8 mouse cellular contexts compared by ENCODE assay signal in genomic region chr10:80677942-80678436, GRCm38 (mm10). TPM values are rescaled to one million over a fixed set of nuclear protein-coding genes. Genes with fewer than 3 reads are reported as not detected.
A peak's percentile ranks its signal among the peaks of the same experiment; 100 is the strongest.
DNase-seq lines count a peak whose midpoint lies in the region; ATAC-seq and TF ChIP-seq lines count a peak whose summit lies in the region.

TSS of gene Mknk2 (minus strand) at chr10:80678112.

- peaks cover 2% of the 10 kb centered on the region; the same call in 1 of the 2 replicates for H3K36me3 ChIP-seq in ES-E14 (ENCODE audit: control insufficient read depth, insufficient read depth, low read length, poor library complexity, severe bottlenecking)
- no peaks in the 10 kb centered on the region for H3K36me3 ChIP-seq in forebrain, embryonic 16.5 days (ENCODE audit: control insufficient read depth, insufficient read depth)
- peaks cover 9% of the 10 kb centered on the region for H3K36me3 ChIP-seq in liver, postnatal 0 days (replicated peaks; ENCODE audit: insufficient read depth, low read length)
- H3K36me3 ChIP-seq in neural tube, embryonic 15.5 days: no peaks in the 10 kb centered on the region; the same call in 1 of the 2 replicates
- H3K36me3 ChIP-seq in thymus, adult 2 months (ENCODE audit: control insufficient read depth, insufficient read depth, low read length): no peaks in the 10 kb centered on the region

- peak within 1 kb of the TSS; percentile 84 for H3K9ac ChIP-seq in ES-E14 (ENCODE audit: insufficient read depth, low read depth, low read length, poor library complexity, severe bottlenecking)
- peak within 1 kb of the TSS; percentile 72 for H3K9ac ChIP-seq in forebrain, embryonic 16.5 days (replicated peaks; ENCODE audit: low read depth, low read length)
- peak within 1 kb of the TSS; percentile 82 for H3K9ac ChIP-seq in liver, postnatal 0 days (replicated peaks)
- peak within 1 kb of the TSS; percentile 82 for H3K9ac ChIP-seq in neural tube, embryonic 15.5 days (replicated peaks)

- WGBS in forebrain, embryonic 16.5 days: 8% methylated on average over 8 of the region's 8 CpGs
- 7% methylated on average over 8 of the region's 8 CpGs for WGBS in liver, postnatal 0 days (ENCODE audit: insufficient replicate concordance)
- 21% methylated on average over 8 of the region's 8 CpGs for WGBS in neural tube, embryonic 15.5 days
- WGBS in thymus, adult 2 months: 0% methylated on average over 8 of the region's 8 CpGs

- peaks cover 9 to 31% of the 10 kb centered on the region in 2 experiments for H3K4me1 ChIP-seq in ES-E14 (ENCODE audit: control insufficient read depth in 2 of 2, insufficient read depth in 2 of 2, low read length in 2 of 2, poor library complexity in 1 of 2)
- peaks cover 51% of the 10 kb centered on the region for H3K4me1 ChIP-seq in forebrain, embryonic 16.5 days (replicated peaks; ENCODE audit: control insufficient read depth, insufficient read depth, low read length)
- peaks cover 54% of the 10 kb centered on the region for H3K4me1 ChIP-seq in liver, postnatal 0 days (ENCODE audit: insufficient read depth)
- H3K4me1 ChIP-seq in neural tube, embryonic 15.5 days: peaks cover 56% of the 10 kb centered on the region
- peaks cover 74% of the 10 kb centered on the region for H3K4me1 ChIP-seq in thymus, adult 2 months (replicated peaks; ENCODE audit: control insufficient read depth, insufficient read depth, low read length)

- TF ChIP-seq CTCF in liver, postnatal 0 days (IDR thresholded peaks at IDR 0.05; ENCODE audit: low read depth): 0 out of 2 replicates have a peak, but pooled peaks have one; percentile 8
- TF ChIP-seq CTCF in thymus, adult 2 months (IDR thresholded peaks at IDR 0.05; ENCODE audit: borderline replicate concordance, control insufficient read depth, extremely low read depth, insufficient read depth, low read length, poor library complexity): 0 out of 2 replicates have a peak, but pooled peaks have one; percentile 51

- H3K4me3 ChIP-seq in ES-E14 (ENCODE audit: insufficient read depth in 1 of 2, low read depth in 1 of 2, low read length in 2 of 2, poor library complexity in 1 of 2, severe bottlenecking in 1 of 2): peak within 1 kb of the TSS; percentile 71 to 87
- H3K4me3 ChIP-seq in forebrain, embryonic 16.5 days (replicated peaks; ENCODE audit: low read length): peak within 1 kb of the TSS; percentile 52
- H3K4me3 ChIP-seq in liver, postnatal 0 days (ENCODE audit: low read depth, low read length): peak within 1 kb of the TSS; percentile 95
- H3K4me3 ChIP-seq in neural tube, embryonic 15.5 days (replicated peaks): peak within 1 kb of the TSS; percentile 69
- peak within 1 kb of the TSS; percentile 71 for H3K4me3 ChIP-seq in thymus, adult 2 months (ENCODE audit: control insufficient read depth, insufficient read depth, low read length)

- peak within 1 kb of the TSS; percentile 63 for H3K27ac ChIP-seq in ES-E14 (ENCODE audit: insufficient read depth, low read depth, low read length, poor library complexity, severe bottlenecking)
- peak within 1 kb of the TSS; percentile 98 for H3K27ac ChIP-seq in forebrain, embryonic 16.5 days (ENCODE audit: low read length)
- peak within 1 kb of the TSS; percentile 100 for H3K27ac ChIP-seq in liver, postnatal 0 days (ENCODE audit: low read depth)
- peak within 1 kb of the TSS; percentile 98 for H3K27ac ChIP-seq in neural tube, embryonic 15.5 days (replicated peaks)
- peak within 1 kb of the TSS; percentile 97 for H3K27ac ChIP-seq in thymus, adult 2 months (ENCODE audit: control insufficient read depth, insufficient read depth, low read length)

- TF ChIP-seq EP300 in liver, postnatal 0 days (IDR thresholded peaks at IDR 0.05; ENCODE audit: low read depth): peak; percentile 79

- peak; percentile 5; the same call in 1 of the 2 replicates for ATAC-seq in cerebellum, adult (ENCODE audit: insufficient number of reproducible peaks, low FRiP score, low TSS enrichment)
- ATAC-seq in forebrain, embryonic 16.5 days: peak; percentile 29; the same call in 1 of the 2 replicates
- ATAC-seq in liver, postnatal 0 days: peak; percentile 75
- ATAC-seq in neural tube, embryonic 15.5 days (ENCODE audit: low FRiP score): no peak

- intact Hi-C loops in heart, postnatal 25 days (cut with DNase I): no loop called here

- H3K4me2 ChIP-seq in forebrain, embryonic 16.5 days (ENCODE audit: low read length): peak within 1 kb of the TSS; percentile 76
- H3K4me2 ChIP-seq in liver, postnatal 0 days (ENCODE audit: low read depth, low read length): peak within 1 kb of the TSS; percentile 78
- peak within 1 kb of the TSS; percentile 76 for H3K4me2 ChIP-seq in neural tube, embryonic 15.5 days

- H3K27me3 ChIP-seq in forebrain, embryonic 16.5 days (replicated peaks; ENCODE audit: control insufficient read depth, insufficient read depth, low read length): no peaks in the 10 kb centered on the region
- H3K27me3 ChIP-seq in liver, postnatal 0 days (ENCODE audit: insufficient read depth, low read length): no peaks in the 10 kb centered on the region
- H3K27me3 ChIP-seq in neural tube, embryonic 15.5 days (replicated peaks): no peaks in the 10 kb centered on the region
- no peaks in the 10 kb centered on the region for H3K27me3 ChIP-seq in thymus, adult 2 months (ENCODE audit: control insufficient read depth, insufficient read depth, low read length)

- DNase-seq in ES-E14 (ENCODE audit: low read depth, low spot score): no peak
- DNase-seq in heart, postnatal 25 days (ENCODE audit: low spot score): peak; percentile 92
- DNase-seq in layer of hippocampus, adult 11-12 months (ENCODE audit: low spot score): peak; percentile 89
- peak; percentile 97 for DNase-seq in liver, postnatal 0 days
- DNase-seq in thymus, adult 2 months: peak; percentile 90

- TF ChIP-seq POLR2A in thymus, adult 2 months (IDR thresholded peaks at IDR 0.05; ENCODE audit: control insufficient read depth, extremely low read depth, insufficient read depth, low read length, poor library complexity): peak; percentile 88

- in situ Hi-C loops in ES-E14 (cut with MboI; ENCODE audit: low sequenced_read_pairs in 2 of 2, unreplicated experiment in 2 of 2): no loop called here

- no peaks in the 10 kb centered on the region for H3K9me3 ChIP-seq in ES-E14 (ENCODE audit: control insufficient read depth, insufficient read depth, low read depth, low read length)
- H3K9me3 ChIP-seq in forebrain, embryonic 16.5 days (ENCODE audit: control insufficient read depth, low read length): no peaks in the 10 kb centered on the region
- H3K9me3 ChIP-seq in liver, postnatal 0 days (ENCODE audit: low read length): no peaks in the 10 kb centered on the region
- H3K9me3 ChIP-seq in neural tube, embryonic 15.5 days (replicated peaks): no peaks in the 10 kb centered on the region

TF ChIP-seq in ES-E14, 5 proteins besides CTCF, POLR2A, EP300 and RAD21:
- no peak for TF ChIP-seq ZNF384 (IDR thresholded peaks at IDR 0.05; ENCODE audit: low read depth, low read length)
- no peak for TF ChIP-seq CHD2 (IDR thresholded peaks at IDR 0.05; ENCODE audit: low read depth, low read length)
- no peak for TF ChIP-seq MAFK (IDR thresholded peaks at IDR 0.05; ENCODE audit: insufficient read depth, low read depth, low read length)
TF ChIP-seq in ES-E14: peak in this region for 0.

RNA-seq across cellular contexts. Expression of gene Mknk2, which starts in this region (rescaled TPM):
- 33.6 and 40.7 TPM in 2 replicates for total RNA-seq in ES-E14 (2012; rRNA removed)
- polyA plus RNA-seq in forebrain, embryonic 16.5 days (2015; fragmentation: Nextera tagmentation; extraction: Ambion mirVana): 57.1 and 61.2 TPM in 2 replicates
- 100 to 1,000 TPM; 158 to 181 TPM for total RNA-seq in heart, postnatal 25 days (2021)
- polyA plus RNA-seq in liver, postnatal 0 days (2015; fragmentation: Nextera tagmentation; extraction: Ambion mirVana): 45.8 and 46.1 TPM in 2 replicates
- polyA plus RNA-seq in neural tube, embryonic 15.5 days (2015; fragmentation: Nextera tagmentation; extraction: Ambion mirVana): 56.2 and 70.3 TPM in 2 replicates
- polyA plus RNA-seq in thymus, adult 2 months (2012; rRNA removed): 606 and 621 TPM in 2 replicates
